Mouse (Mus musculus) cortical plate, adult 2 months (tissue): ENCODE results near the gene Actr3.

Experiments
- CTCF ChIP-seq: fragments of 200-500 bp; IDR thresholded peaks from 2 replicates; pipeline ENCODE4 v1.5.1; 2011; ENCODE audit warnings: mild to moderate bottlenecking, control low read depth, low read length; ENCODE audit not compliant: insufficient read depth; ENCODE audit errors: extremely low read depth
- POLR2A ChIP-seq: fragments of 200-500 bp; IDR thresholded peaks from 2 replicates; pipeline ENCODE4 v1.6.1; 2011; ENCODE audit warnings: mild to moderate bottlenecking, low read length, control low read depth; ENCODE audit not compliant: insufficient read depth; ENCODE audit errors: extremely low read depth

DNA sequence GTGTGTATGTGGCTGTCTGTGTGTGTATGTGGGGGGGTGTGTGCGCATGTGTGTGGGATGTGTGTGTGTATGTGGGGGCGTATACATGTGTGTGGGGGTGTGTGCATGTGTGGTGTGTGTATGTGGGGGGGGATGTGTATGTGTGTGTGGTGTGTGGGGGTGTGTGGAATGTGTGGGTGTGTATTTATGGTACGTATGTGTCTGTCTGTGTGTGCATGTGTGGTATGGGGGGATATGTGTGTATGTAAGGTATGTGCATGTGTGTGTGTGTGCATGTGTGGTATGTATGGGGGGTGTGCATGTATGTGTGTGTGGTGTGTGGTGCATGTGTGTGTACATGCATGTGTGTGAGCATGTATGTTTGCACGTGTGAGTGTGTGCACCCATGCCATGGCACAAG, 70.0 kb downstream of the Actr3 start:
- TF ChIP-seq CTCF (no peak), POLR2A (no peak)
